Mouse (Mus musculus) G1E (cell line): ENCODE measurements at regions not wholly inside any gene's neighbourhood (a gene's known extent, or its start where the extent isn't known, plus 50 kb on each side); places are given as distances from the start of the nearest gene placed in this dataset.

ENCODE experiments used
- CTCF ChIP-seq: IDR thresholded peaks from 2 replicates; pipeline ENCODE4 v1.5.1; 2012; ENCODE audit warnings: low read depth, low read length, inconsistent platforms, mixed read lengths
- GATA1 ChIP-seq: IDR thresholded peaks from 2 replicates; pipeline ENCODE4 v1.6.1; 2012; ENCODE audit warnings: borderline replicate concordance, low read length, inconsistent platforms, mixed read lengths
- GATA2 ChIP-seq: IDR thresholded peaks from 2 replicates; pipeline ENCODE4 v1.6.1; 2012; ENCODE audit warnings: low read depth, low read length, inconsistent platforms, borderline replicate concordance
- POLR2AphosphoS5 ChIP-seq: IDR thresholded peaks from 2 replicates; pipeline ENCODE4 v1.6.1; 2012; ENCODE audit warnings: low read depth, low read length, inconsistent platforms; ENCODE audit not compliant: insufficient replicate concordance
- TAL1 ChIP-seq: conservative IDR thresholded peaks from 2 replicates; pipeline ENCODE4 v1.6.1; 2012; ENCODE audit warnings: low read depth, low read length, inconsistent platforms, mixed read lengths

- no peak for TF ChIP-seq CTCF
- no peak for TF ChIP-seq TAL1
- TF ChIP-seq GATA1, result no peak
- no peak for TF ChIP-seq GATA2
- no peak for TF ChIP-seq POLR2AphosphoS5
Observed at GRCm38 (mm10) chr15:19863979-19864378, 585.1 kb upstream of the Cdh12 start.
